Mouse (Mus musculus): ENCODE results near the gene Exoc4.

- TF ChIP-seq POLR2A (IDR thresholded peaks at IDR 0.05; ENCODE audit: low read depth, low read length), result no peak
- TF ChIP-seq CTCF (IDR thresholded peaks at IDR 0.05; ENCODE audit: extremely low read depth, insufficient read length, insufficient replicate concordance, low read depth, low read length), result no peak
Observed at GRCm38 (mm10) chr6:33496141-33496855, 247.4 kb downstream of the Exoc4 start.

Measured in small intestine, adult 2 months (tissue).